ENCODE assay signal across 12 mouse cellular contexts in genomic region chr6:54573218-54573955, GRCm38 (mm10). TPM values are rescaled to one million over a fixed set of nuclear protein-coding genes. Genes with fewer than 3 reads are reported as not detected.
DNase-seq lines count a peak whose midpoint lies in the region; ATAC-seq and TF ChIP-seq lines count a peak whose summit lies in the region.
"Had no signal": no experiment of that assay in that cellular context is flagged by ENCODE, and none has a peak within 500 bp of the region (broad histone marks: within the 10 kb centered on the region; RNA-seq: fewer than 3 reads in every experiment).

No protein-coding gene starts in this region.

- WGBS in forebrain, embryonic 12.5 days: 23% methylated on average over 6 of the region's 6 CpGs
- 22% methylated on average over 6 of the region's 6 CpGs for WGBS in hindbrain, embryonic 14.5 days
- WGBS in neural tube, embryonic 14.5 days: 12% methylated on average over 6 of the region's 6 CpGs
- WGBS in lung, adult 2 months: 31% methylated on average over 6 of the region's 6 CpGs

- DNase-seq in kidney, postnatal 4 days: peak; percentile 50 to 65
- no peak for DNase-seq in kidney, adult 8-10 months
- DNase-seq in hindbrain, embryonic 14.5 days (ENCODE audit: low spot score): no peak
- no peak for DNase-seq in left cerebral cortex, adult 18-20 months (ENCODE audit: low spot score in 2 of 2)
- no peak for DNase-seq in lung, adult 2 months
- DNase-seq in lung, postnatal 36 days: no peak
- DNase-seq: adrenal gland, postnatal 14 days; cerebellum, postnatal 10 days had no signal

- H3K27me3 ChIP-seq in forebrain, embryonic 12.5 days: no peaks in the 10 kb centered on the region
- no peaks in the 10 kb centered on the region for H3K27me3 ChIP-seq in hindbrain, embryonic 14.5 days (ENCODE audit: control insufficient read depth, insufficient read depth, low read length)
- H3K27me3 ChIP-seq in neural tube, embryonic 14.5 days (ENCODE audit: control insufficient read depth, insufficient read depth, low read length): no peaks in the 10 kb centered on the region
- H3K27me3 ChIP-seq: heart, embryonic 12.5 days had no signal

- no peaks in the 10 kb centered on the region for H3K9me3 ChIP-seq in forebrain, embryonic 12.5 days
- no peaks in the 10 kb centered on the region for H3K9me3 ChIP-seq in hindbrain, embryonic 14.5 days (ENCODE audit: control insufficient read depth, low read length)
- no peaks in the 10 kb centered on the region for H3K9me3 ChIP-seq in neural tube, embryonic 14.5 days (ENCODE audit: control insufficient read depth, low read length)
- H3K9me3 ChIP-seq: heart, embryonic 12.5 days; liver, embryonic 12.5 days had no signal

- H3K9ac ChIP-seq in forebrain, embryonic 12.5 days: no peak overlapping the region; the same call in 1 of the 2 replicates
- H3K9ac ChIP-seq in hindbrain, embryonic 14.5 days: no peak overlapping the region
- no peak overlapping the region for H3K9ac ChIP-seq in neural tube, embryonic 14.5 days (replicated peaks; ENCODE audit: low read depth, low read length)
- H3K9ac ChIP-seq: heart, embryonic 12.5 days; liver, embryonic 12.5 days had no signal

- peak; percentile 83 for ATAC-seq in forebrain, embryonic 12.5 days (ENCODE audit: low FRiP score)
- ATAC-seq in hindbrain, embryonic 14.5 days (ENCODE audit: low FRiP score): peak; percentile 53; the same call in 1 of the 2 replicates
- ATAC-seq in neural tube, embryonic 14.5 days (ENCODE audit: low read depth): peak; percentile 72
- ATAC-seq: liver, embryonic 12.5 days had no signal

- no peaks in the 10 kb centered on the region for H3K36me3 ChIP-seq in forebrain, embryonic 12.5 days (replicated peaks)
- H3K36me3 ChIP-seq in hindbrain, embryonic 14.5 days (replicated peaks; ENCODE audit: control insufficient read depth, insufficient read depth): no peaks in the 10 kb centered on the region
- no peaks in the 10 kb centered on the region for H3K36me3 ChIP-seq in neural tube, embryonic 14.5 days (ENCODE audit: control insufficient read depth, insufficient read depth, low read length)
- H3K36me3 ChIP-seq: liver, embryonic 12.5 days had no signal

- 0 out of 2 replicates have a peak overlapping the region, but pooled peaks have one; percentile 36 for H3K27ac ChIP-seq in forebrain, embryonic 12.5 days
- peak overlapping the region; percentile 26; the same call in 1 of the 2 replicates for H3K27ac ChIP-seq in hindbrain, embryonic 14.5 days
- H3K27ac ChIP-seq in neural tube, embryonic 14.5 days (ENCODE audit: low read depth, low read length): no peak overlapping the region
- H3K27ac ChIP-seq: liver, embryonic 12.5 days had no signal

- H3K4me1 ChIP-seq in forebrain, embryonic 12.5 days: peaks cover 42% of the 10 kb centered on the region
- H3K4me1 ChIP-seq in hindbrain, embryonic 14.5 days (replicated peaks; ENCODE audit: control insufficient read depth, insufficient read depth, low read length): peaks cover 34% of the 10 kb centered on the region
- peaks cover 9% of the 10 kb centered on the region for H3K4me1 ChIP-seq in neural tube, embryonic 14.5 days (ENCODE audit: control insufficient read depth, insufficient read depth, low read length)
- H3K4me1 ChIP-seq in lung, adult 2 months (ENCODE audit: control insufficient read depth, insufficient read depth, low read length): no peaks in the 10 kb centered on the region
- H3K4me1 ChIP-seq: liver, embryonic 12.5 days had no signal

- peak overlapping the region; percentile 22 for H3K4me2 ChIP-seq in forebrain, embryonic 12.5 days
- H3K4me2 ChIP-seq in hindbrain, embryonic 14.5 days (replicated peaks): peak overlapping the region; percentile 4; the same call in 1 of the 2 replicates
- no peak overlapping the region for H3K4me2 ChIP-seq in neural tube, embryonic 14.5 days (ENCODE audit: low read depth, low read length)
- H3K4me2 ChIP-seq: heart, embryonic 12.5 days; liver, embryonic 12.5 days had no signal

- H3K4me3 ChIP-seq in forebrain, embryonic 12.5 days (replicated peaks): no peak overlapping the region
- no peak overlapping the region for H3K4me3 ChIP-seq in hindbrain, embryonic 14.5 days (replicated peaks; ENCODE audit: low read length)
- no peak overlapping the region for H3K4me3 ChIP-seq in neural tube, embryonic 14.5 days (ENCODE audit: low read depth, low read length)
- no peak overlapping the region for H3K4me3 ChIP-seq in lung, adult 2 months (replicated peaks; ENCODE audit: extremely low read depth, low read depth, low read length)
- H3K4me3 ChIP-seq: heart, embryonic 12.5 days; liver, embryonic 12.5 days had no signal

- no peak for TF ChIP-seq POLR2A in lung, adult 2 months (IDR thresholded peaks at IDR 0.05; ENCODE audit: borderline replicate concordance, extremely low read depth, low read depth, low read length)

- no peak for TF ChIP-seq CTCF in lung, adult 2 months (IDR thresholded peaks at IDR 0.05; ENCODE audit: insufficient read depth, low read length)

RNA-seq across cellular contexts. Expression of gene Scrn1, which starts 7.1 kb away (rescaled TPM):
- 119 and 157 TPM in 2 replicates for polyA plus RNA-seq in forebrain, embryonic 12.5 days (2016; fragmentation: Nextera tagmentation; extraction: Ambion mirVana)
- polyA plus RNA-seq in hindbrain, embryonic 14.5 days (2014; fragmentation: Nextera tagmentation; extraction: Ambion mirVana): 103 and 105 TPM in 2 replicates
- 109 and 110 TPM in 2 replicates for polyA plus RNA-seq in neural tube, embryonic 14.5 days (2014; fragmentation: Nextera tagmentation; extraction: Ambion mirVana)
- total RNA-seq in left cerebral cortex, adult 18-20 months (2021): 100 to 1,000 TPM; 148 TPM
- polyA plus RNA-seq in lung, adult 2 months (2012; rRNA removed): 9.5 and 12.7 TPM in 2 replicates

RNA-seq across cellular contexts. Expression of gene Plekha8, which starts 21.5 kb away (rescaled TPM):
- polyA plus RNA-seq in forebrain, embryonic 12.5 days (2016; fragmentation: Nextera tagmentation; extraction: Ambion mirVana): 20.1 and 21.2 TPM in 2 replicates
- 13.0 and 14.0 TPM in 2 replicates for polyA plus RNA-seq in hindbrain, embryonic 14.5 days (2014; fragmentation: Nextera tagmentation; extraction: Ambion mirVana)
- polyA plus RNA-seq in neural tube, embryonic 14.5 days (2014; fragmentation: Nextera tagmentation; extraction: Ambion mirVana): 12.2 and 13.3 TPM in 2 replicates
- total RNA-seq in left cerebral cortex, adult 18-20 months (2021): 10 to 100 TPM; 11.2 to 13.1 TPM
- polyA plus RNA-seq in lung, adult 2 months (2012; rRNA removed): 3.6 and 4.5 TPM in 2 replicates

RNA-seq across cellular contexts. Expression of gene Fkbp14, which starts 23.7 kb away (rescaled TPM):
- 13.9 and 18.4 TPM in 2 replicates for polyA plus RNA-seq in forebrain, embryonic 12.5 days (2016; fragmentation: Nextera tagmentation; extraction: Ambion mirVana)
- 11.7 and 13.1 TPM in 2 replicates for polyA plus RNA-seq in hindbrain, embryonic 14.5 days (2014; fragmentation: Nextera tagmentation; extraction: Ambion mirVana)
- 9.1 and 14.6 TPM in 2 replicates for polyA plus RNA-seq in neural tube, embryonic 14.5 days (2014; fragmentation: Nextera tagmentation; extraction: Ambion mirVana)
- 1 to 10 TPM; 9.5 to 9.9 TPM for total RNA-seq in left cerebral cortex, adult 18-20 months (2021)
- 4.1 and 6.1 TPM in 2 replicates for polyA plus RNA-seq in lung, adult 2 months (2012; rRNA removed)

Comparison
In these comparisons a context has a peak if more than half of its experiments do, and no peak if none do; other contexts are left out.
1. DNase-seq: peak in kidney, postnatal 4 days (2 of 2); none in kidney, adult 8-10 months (0 of 2), hindbrain, embryonic 14.5 days (single experiment), left cerebral cortex, adult 18-20 months (0 of 2), lung, adult 2 months (single experiment) and lung, postnatal 36 days (single experiment).
2. Peak in every context shown above with its lines, with median percentiles within 50 percentile points of each other: ATAC-seq.